Mouse (Mus musculus): Measurements from ENCODE around the gene Hectd4.

DNA sequence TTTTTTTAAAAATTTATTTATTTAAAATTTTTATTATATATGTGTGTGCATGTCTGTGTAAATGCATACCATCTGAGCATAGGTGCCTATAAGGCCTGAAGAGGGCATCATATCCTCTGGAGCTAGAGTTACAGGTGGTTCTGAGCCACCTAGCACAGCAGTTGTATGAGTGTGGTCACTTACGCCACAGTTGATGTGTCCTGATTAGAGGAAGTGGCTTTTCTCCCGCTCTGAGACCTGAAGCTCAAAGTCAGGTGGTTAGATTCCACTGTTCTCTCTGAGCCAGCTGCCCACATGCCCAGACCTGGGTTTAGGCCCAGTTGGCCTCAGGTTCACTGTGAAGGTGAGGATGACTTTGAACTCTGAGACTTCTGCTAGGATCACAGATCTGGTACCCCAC is 44.6 kb downstream of the Hectd4 start:
- no peak for TF ChIP-seq POLR2A (IDR thresholded peaks at IDR 0.05; ENCODE audit: borderline replicate concordance, control insufficient read depth, low read depth, low read length)
- TF ChIP-seq CTCF (IDR thresholded peaks at IDR 0.05; ENCODE audit: control insufficient read depth, insufficient read depth, low read length): no peak
